Mouse (Mus musculus) megakaryocyte progenitor cell, adult 5-6 weeks (primary cell): ENCODE measurements around the gene Qpct. TPM values are rescaled to one million over a fixed set of nuclear protein-coding genes. Genes with fewer than 3 reads are reported as not detected.

Experiments used
- total RNA-seq, 2 experiments: library from RNA; stranded (forward) in 1 of 2; stranded (reverse) in 1 of 2; fragments of 157-497, 149-512 nt in 1 of 2; fragments of 200-1000 nt in 1 of 2; gene quantifications; 2 replicates each; pipeline versions ENCODE4 v1.2.3 to v1.2.4; 2015 to 2017

Qpct gene
- total RNA-seq, 2 experiments from 2014 or later: 0.47 to 1.6 TPM

Other genes starting within 250 kb of the Qpct start
- 20.9 and 26.2 TPM in 2 replicates for gene Heatr5b, start 216.5 kb upstream of the Qpct start, total RNA-seq (2015)
- 16.6 and 19.3 TPM in 2 replicates for gene Heatr5b, start 216.5 kb upstream of the Qpct start, total RNA-seq (2017)
- gene Gpatch11, start 216.3 kb upstream of the Qpct start, total RNA-seq (2015): 16.2 and 30.3 TPM in 2 replicates
- 27.9 and 31.7 TPM in 2 replicates for gene Gpatch11, start 216.3 kb upstream of the Qpct start, total RNA-seq (2017)
- 18.8 and 20.7 TPM in 2 replicates for gene Eif2ak2, start 169.3 kb upstream of the Qpct start, total RNA-seq (2015)
- 33.0 and 45.3 TPM in 2 replicates for gene Eif2ak2, start 169.3 kb upstream of the Qpct start, total RNA-seq (2017)
- not detected in 2 replicates for gene Sult6b1, start 144.9 kb upstream of the Qpct start, total RNA-seq (2015)
- gene Sult6b1, start 144.9 kb upstream of the Qpct start, total RNA-seq (2017): not detected in 2 replicates
- gene Cebpzos, start 135.4 kb upstream of the Qpct start, total RNA-seq (2015): 28.9 and 32.9 TPM in 2 replicates
- 67.2 and 76.5 TPM in 2 replicates for gene Cebpzos, start 135.4 kb upstream of the Qpct start, total RNA-seq (2017)
- gene Cebpz, start 114.8 kb upstream of the Qpct start, total RNA-seq (2015): 68.7 and 78.1 TPM in 2 replicates
- gene Cebpz, start 114.8 kb upstream of the Qpct start, total RNA-seq (2017): 101 and 183 TPM in 2 replicates
- 43.5 and 57.6 TPM in 2 replicates for gene Ndufaf7, start 114.8 kb upstream of the Qpct start, total RNA-seq (2015)
- 36.2 and 42.6 TPM in 2 replicates for gene Ndufaf7, start 114.8 kb upstream of the Qpct start, total RNA-seq (2017)
- 38.1 and 42.1 TPM in 2 replicates for gene Prkd3, start 31.1 kb upstream of the Qpct start, total RNA-seq (2015)
- 40.9 and 42.0 TPM in 2 replicates for gene Prkd3, start 31.1 kb upstream of the Qpct start, total RNA-seq (2017)